Mouse (Mus musculus) midbrain, embryonic 10.5 days (tissue): ENCODE data around the gene Iqgap2. TPM values are rescaled to one million over a fixed set of nuclear protein-coding genes. Genes with fewer than 3 reads are reported as not detected.

Experiments used
- DNase-seq: peaks from one replicate; pipeline ENCODE4 v3.0.0-alpha.2; 2017; ENCODE audit warnings: low spot score
- H3K27ac ChIP-seq: fragments of 300-500 bp; sonication (generic); replicated peaks from 2 replicates; pipeline ENCODE4 v1.5.1; 2016; ENCODE audit warnings: mild to moderate bottlenecking
- H3K27me3 ChIP-seq: fragments of 300-500 bp; sonication (generic); 2 replicates; pipeline ENCODE4 v1.6.1; 2016; ENCODE audit warnings: low read depth, mild to moderate bottlenecking; ENCODE audit not compliant: poor library complexity, severe bottlenecking
- H3K36me3 ChIP-seq: fragments of 300-500 bp; sonication (generic); 2 replicates; pipeline ENCODE4 v1.6.1; 2016; ENCODE audit warnings: mild to moderate bottlenecking, moderate library complexity
- H3K4me1 ChIP-seq: fragments of 300-500 bp; sonication (generic); 2 replicates; pipeline ENCODE4 v1.6.1; 2016
- H3K4me3 ChIP-seq: fragments of 300-500 bp; sonication (generic); 2 replicates; pipeline ENCODE4 v1.5.1; 2016; ENCODE audit warnings: mild to moderate bottlenecking, moderate library complexity
- H3K9me3 ChIP-seq: fragments of 300-500 bp; sonication (generic); replicated peaks from 2 replicates; pipeline ENCODE4 v1.6.1; 2016; ENCODE audit warnings: mild to moderate bottlenecking
- WGBS: fragments of 180-500 bp; shearing (Covaris S2); methylation state at CpG from one replicate; pipeline ENCODE4 v1.1.7; 2016; 5-methylcytosine and 5-hydroxymethylcytosine counted together
- polyA plus RNA-seq: library from polyadenylated mRNA; unstranded; fragments of >200 nt; fragmentation: Nextera tagmentation; extraction: Ambion mirVana; gene quantifications from 2 replicates; pipeline ENCODE4 v1.2.1, GENCODE M21; 2016

Iqgap2 gene
- polyA plus RNA-seq, 1 experiment from 2014 or later = 13.9 TPM

- Histone ChIP-seq H3K4me3 (0 out of 2 replicates have a peak overlapping the region, but pooled peaks have one; percentile 88), H3K36me3 (no peaks in the 10 kb centered on the region), H3K9me3 (no peaks in the 10 kb centered on the region), H3K27ac (peak overlapping the region; percentile 97; the same call in 1 of the 2 replicates), H3K4me1 (peaks cover 38% of the 10 kb centered on the region), H3K27me3 (no peaks in the 10 kb centered on the region)
- WGBS = 90% methylated on average over 4 of the region's 4 CpGs
- DNase-seq = no peak
Measured at GRCm38 (mm10) chr13:95893166-95893565, 1.4 kb upstream of the Iqgap2 start.

GRCm38 (mm10) chr13:95892611-95893145, 956 bp upstream of the Iqgap2 start:
- peak overlapping the region; percentile 88 for H3K4me3 ChIP-seq
- H3K36me3 ChIP-seq = no peaks in the 10 kb centered on the region
- 22% methylated on average over 12 of the region's 12 CpGs for WGBS
- no peaks in the 10 kb centered on the region for H3K9me3 ChIP-seq
- peak overlapping the region; percentile 97 for H3K27ac ChIP-seq
- DNase-seq = no peak
- H3K4me1 ChIP-seq = peaks cover 38% of the 10 kb centered on the region
- no peaks in the 10 kb centered on the region for H3K27me3 ChIP-seq

- Histone ChIP-seq H3K4me1 (peaks cover 38% of the 10 kb centered on the region), H3K36me3 (no peaks in the 10 kb centered on the region), H3K27me3 (no peaks in the 10 kb centered on the region), H3K27ac (peak overlapping the region; percentile 97), H3K4me3 (peak overlapping the region; percentile 88), H3K9me3 (no peaks in the 10 kb centered on the region)
- peak; percentile 94 for DNase-seq
- WGBS = under 1% methylated on average over 50 of the region's 52 CpGs
Measured at GRCm38 (mm10) chr13:95891926-95892610, 346 bp upstream of the Iqgap2 start.

GRCm38 (mm10) chr13:95890851-95891471, 761 bp downstream of the Iqgap2 start:
- Histone ChIP-seq H3K27ac (peak overlapping the region; percentile 97), H3K4me3 (peak overlapping the region; percentile 88), H3K4me1 (peaks cover 47% of the 10 kb centered on the region), H3K27me3 (no peaks in the 10 kb centered on the region), H3K9me3 (no peaks in the 10 kb centered on the region), H3K36me3 (peaks cover under 1% of the 10 kb centered on the region; the same call in 1 of the 2 replicates)
- under 1% methylated on average over 33 of the region's 33 CpGs for WGBS
- peak; percentile 74 for DNase-seq

- Histone ChIP-seq H3K27me3 (no peaks in the 10 kb centered on the region), H3K27ac (peak overlapping the region; percentile 97), H3K36me3 (peaks cover 5% of the 10 kb centered on the region; the same call in 1 of the 2 replicates), H3K4me3 (peak overlapping the region; percentile 88), H3K9me3 (no peaks in the 10 kb centered on the region), H3K4me1 (peaks cover 51% of the 10 kb centered on the region)
- 36% methylated on average over 8 of the region's 8 CpGs for WGBS
- peak; percentile 37 for DNase-seq
Measured at GRCm38 (mm10) chr13:95889981-95890545, 1.7 kb downstream of the Iqgap2 start.

- Histone ChIP-seq H3K4me1 (peaks cover 51% of the 10 kb centered on the region), H3K9me3 (no peaks in the 10 kb centered on the region), H3K27ac (no peak overlapping the region), H3K4me3 (no peak overlapping the region), H3K27me3 (no peaks in the 10 kb centered on the region), H3K36me3 (peaks cover 5% of the 10 kb centered on the region; the same call in 1 of the 2 replicates)
- DNase-seq = no peak
- WGBS = 90% methylated on average over 10 of the region's 10 CpGs
Measured at GRCm38 (mm10) chr13:95889366-95889765, 2.4 kb downstream of the Iqgap2 start.

GRCm38 (mm10) chr13:95888621-95889020, 3.1 kb downstream of the Iqgap2 start:
- peaks cover 5% of the 10 kb centered on the region; the same call in 1 of the 2 replicates for H3K36me3 ChIP-seq
- no peak for DNase-seq
- peaks cover 51% of the 10 kb centered on the region for H3K4me1 ChIP-seq
- H3K9me3 ChIP-seq = no peaks in the 10 kb centered on the region
- no peak overlapping the region for H3K27ac ChIP-seq
- WGBS = 91% methylated on average over 12 of the region's 12 CpGs
- H3K4me3 ChIP-seq = no peak overlapping the region
- no peaks in the 10 kb centered on the region for H3K27me3 ChIP-seq

GRCm38 (mm10) chr13:95888170-95888569, 3.6 kb downstream of the Iqgap2 start:
- WGBS = 85% methylated on average over 4 of the region's 4 CpGs
- H3K36me3 ChIP-seq = peaks cover 5% of the 10 kb centered on the region; the same call in 1 of the 2 replicates
- no peak overlapping the region for H3K27ac ChIP-seq
- H3K4me1 ChIP-seq = peaks cover 49% of the 10 kb centered on the region
- no peak overlapping the region for H3K4me3 ChIP-seq
- no peaks in the 10 kb centered on the region for H3K9me3 ChIP-seq
- H3K27me3 ChIP-seq = no peaks in the 10 kb centered on the region
- DNase-seq = no peak

GRCm38 (mm10) chr13:95887375-95887774, 4.3 kb downstream of the Iqgap2 start:
- no peaks in the 10 kb centered on the region for H3K9me3 ChIP-seq
- H3K4me1 ChIP-seq = peaks cover 41% of the 10 kb centered on the region
- H3K4me3 ChIP-seq = no peak overlapping the region
- H3K27me3 ChIP-seq = no peaks in the 10 kb centered on the region
- 91% methylated on average over 7 of the region's 7 CpGs for WGBS
- no peak overlapping the region for H3K27ac ChIP-seq
- H3K36me3 ChIP-seq = peaks cover 5% of the 10 kb centered on the region; the same call in 1 of the 2 replicates
- no peak for DNase-seq

GRCm38 (mm10) chr13:95884455-95884854, 7.3 kb downstream of the Iqgap2 start:
- Histone ChIP-seq H3K4me3 (no peak overlapping the region), H3K27ac (no peak overlapping the region), H3K27me3 (no peaks in the 10 kb centered on the region), H3K36me3 (peaks cover 15% of the 10 kb centered on the region), H3K4me1 (peaks cover 14% of the 10 kb centered on the region), H3K9me3 (no peaks in the 10 kb centered on the region)
- no peak for DNase-seq
- 92% methylated on average over 3 of the region's 3 CpGs for WGBS

- Histone ChIP-seq H3K9me3 (no peaks in the 10 kb centered on the region), H3K27ac (no peak overlapping the region), H3K27me3 (no peaks in the 10 kb centered on the region), H3K4me3 (no peak overlapping the region), H3K36me3 (peaks cover 15% of the 10 kb centered on the region), H3K4me1 (peaks cover 12% of the 10 kb centered on the region)
- 94% methylated on average over 6 of the region's 6 CpGs for WGBS
- DNase-seq = no peak
Measured at GRCm38 (mm10) chr13:95882001-95882400, 9.7 kb downstream of the Iqgap2 start.

GRCm38 (mm10) chr13:95881427-95881826, 10.3 kb downstream of the Iqgap2 start:
- 94% methylated on average over 9 of the region's 9 CpGs for WGBS
- Histone ChIP-seq H3K27ac (no peak overlapping the region), H3K36me3 (peaks cover 15% of the 10 kb centered on the region), H3K9me3 (no peaks in the 10 kb centered on the region), H3K4me3 (no peak overlapping the region), H3K27me3 (no peaks in the 10 kb centered on the region), H3K4me1 (peaks cover 7% of the 10 kb centered on the region; the same call in 1 of the 2 replicates)
- DNase-seq = no peak
